Mouse (Mus musculus): ENCODE measurements around the gene Slc38a2. TPM values are rescaled to one million over a fixed set of nuclear protein-coding genes. Genes with fewer than 3 reads are reported as not detected.

Gene Slc38a2
- total and polyA plus RNA-seq, 2 experiments from 2014 or later = 78.4 to 107 TPM

DNA sequence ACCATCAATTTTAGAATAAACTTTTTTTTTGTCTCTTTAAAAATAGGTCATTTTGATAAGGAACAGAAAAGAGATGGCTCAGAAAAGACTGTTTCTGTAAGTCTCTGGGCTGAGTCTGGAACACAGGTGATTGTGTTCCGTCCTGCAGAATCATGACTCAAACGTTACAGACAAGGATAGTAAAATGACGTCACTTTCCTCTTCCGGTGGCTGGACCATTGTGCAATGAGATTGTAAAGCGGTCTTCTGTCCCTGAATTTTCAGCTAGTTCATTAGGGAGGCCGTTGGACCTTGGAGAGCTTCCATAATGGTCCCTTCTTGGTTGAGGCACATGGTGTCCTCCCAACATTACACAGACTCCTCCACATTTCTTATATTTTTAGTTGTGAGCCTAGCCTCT, 29.8 kb downstream of the Slc38a2 start:
- Histone ChIP-seq H3K36me3 (ENCODE audit: insufficient read depth) (no peaks in the 10 kb centered on the region), H3K4me1 (ENCODE audit: insufficient read depth) (no peaks in the 10 kb centered on the region), H3K27me3 (ENCODE audit: insufficient read depth, low read length) (no peaks in the 10 kb centered on the region), H3K9me3 (ENCODE audit: low read length) (no peaks in the 10 kb centered on the region), H3K9ac (no peak overlapping the region), H3K4me3 (ENCODE audit: low read depth, low read length) (no peak overlapping the region), H3K4me2 (ENCODE audit: low read depth) (no peak overlapping the region), H3K27ac (ENCODE audit: low read depth, low read length) (no peak overlapping the region)
- TF ChIP-seq CTCF (IDR thresholded peaks at IDR 0.05; ENCODE audit: low read depth) = no peak
- ATAC-seq = no peak
- no peak for DNase-seq
- 77% methylated on average over 6 of the region's 6 CpGs for WGBS

DNA sequence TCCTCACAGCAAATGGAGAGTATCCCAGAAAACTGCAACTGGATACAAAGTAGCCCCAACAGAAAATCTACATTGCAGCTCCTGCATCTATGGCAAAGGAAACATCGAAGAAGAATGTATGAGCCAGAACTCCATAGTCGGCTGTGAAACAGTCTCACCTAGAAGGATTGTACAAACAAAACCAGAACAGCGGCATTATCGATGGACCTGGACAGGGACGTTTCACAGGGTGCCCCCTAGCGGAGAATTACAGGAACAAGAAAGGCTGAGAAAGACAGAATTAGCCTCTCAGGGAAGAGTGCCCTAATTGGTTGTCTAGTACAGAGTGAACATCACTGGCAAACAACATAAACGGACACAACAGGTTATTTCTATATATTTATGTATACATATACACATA, 32.9 kb downstream of the Slc38a2 start:
- H3K27me3 ChIP-seq (ENCODE audit: insufficient read depth, low read length) = no peaks in the 10 kb centered on the region
- H3K27ac ChIP-seq (ENCODE audit: low read depth, low read length) = no peak overlapping the region
- no peak overlapping the region for H3K9ac ChIP-seq
- H3K4me3 ChIP-seq (ENCODE audit: low read depth, low read length) = no peak overlapping the region
- H3K9me3 ChIP-seq (ENCODE audit: low read length) = no peaks in the 10 kb centered on the region
- no peaks in the 10 kb centered on the region for H3K4me1 ChIP-seq (ENCODE audit: insufficient read depth)
- ATAC-seq (peak; percentile 53), DNase-seq (peak; percentile 79)
- H3K36me3 ChIP-seq (ENCODE audit: insufficient read depth) = no peaks in the 10 kb centered on the region
- peak; percentile 86 for TF ChIP-seq CTCF (IDR thresholded peaks at IDR 0.05; ENCODE audit: low read depth)
- WGBS = 4% methylated on average over 7 of the region's 7 CpGs
- peak overlapping the region; percentile 16 for H3K4me2 ChIP-seq (ENCODE audit: low read depth)

GRCm38 (mm10) chr15:96665889-96666288, 33.6 kb downstream of the Slc38a2 start:
- H3K9me3 ChIP-seq (ENCODE audit: low read length) = no peaks in the 10 kb centered on the region
- no peaks in the 10 kb centered on the region for H3K36me3 ChIP-seq (ENCODE audit: insufficient read depth)
- no peak overlapping the region for H3K9ac ChIP-seq
- peak; percentile 84 for ATAC-seq
- H3K27me3 ChIP-seq (ENCODE audit: insufficient read depth, low read length) = no peaks in the 10 kb centered on the region
- WGBS = 5% methylated on average over 3 of the region's 3 CpGs
- peak overlapping the region; percentile 16; the same call in 1 of the 2 replicates for H3K4me2 ChIP-seq (ENCODE audit: low read depth)
- no peak overlapping the region for H3K27ac ChIP-seq (ENCODE audit: low read depth, low read length)
- H3K4me1 ChIP-seq (ENCODE audit: insufficient read depth) = no peaks in the 10 kb centered on the region
- DNase-seq = peak; percentile 84
- TF ChIP-seq CTCF (IDR thresholded peaks at IDR 0.05; ENCODE audit: low read depth) = peak; percentile 80
- H3K4me3 ChIP-seq (ENCODE audit: low read depth, low read length) = no peak overlapping the region

GRCm38 (mm10) chr15:96660590-96661141, 38.9 kb downstream of the Slc38a2 start:
- H3K36me3 ChIP-seq (ENCODE audit: insufficient read depth) = no peaks in the 10 kb centered on the region

GRCm38 (mm10) chr15:96658275-96658602, 41.3 kb downstream of the Slc38a2 start:
- H3K27me3 ChIP-seq (ENCODE audit: insufficient read depth, low read length) = no peaks in the 10 kb centered on the region
- no peak overlapping the region for H3K9ac ChIP-seq
- no peak for DNase-seq
- ATAC-seq = no peak
- WGBS = 66% methylated on average over 14 of the region's 14 CpGs
- no peak overlapping the region for H3K4me3 ChIP-seq (ENCODE audit: low read depth, low read length)
- H3K4me1 ChIP-seq (ENCODE audit: insufficient read depth) = no peaks in the 10 kb centered on the region
- H3K27ac ChIP-seq (ENCODE audit: low read depth, low read length) = no peak overlapping the region
- H3K4me2 ChIP-seq (ENCODE audit: low read depth) = no peak overlapping the region
- no peaks in the 10 kb centered on the region for H3K36me3 ChIP-seq (ENCODE audit: insufficient read depth)
- TF ChIP-seq CTCF (IDR thresholded peaks at IDR 0.05; ENCODE audit: low read depth) = no peak
- H3K9me3 ChIP-seq (ENCODE audit: low read length) = no peaks in the 10 kb centered on the region

More at GRCm38 (mm10) chr15:96660590-96661141, 38.9 kb downstream of the Slc38a2 start:
- H3K9me3 ChIP-seq (ENCODE audit: low read length) = no peaks in the 10 kb centered on the region
- no peak overlapping the region for H3K9ac ChIP-seq
- no peaks in the 10 kb centered on the region for H3K4me1 ChIP-seq (ENCODE audit: insufficient read depth)
- no peak overlapping the region for H3K4me3 ChIP-seq (ENCODE audit: low read depth, low read length)
- H3K27me3 ChIP-seq (ENCODE audit: insufficient read depth, low read length) = no peaks in the 10 kb centered on the region
- TF ChIP-seq CTCF (IDR thresholded peaks at IDR 0.05; ENCODE audit: low read depth) = no peak
- DNase-seq (no peak), ATAC-seq (no peak)
- no peak overlapping the region for H3K27ac ChIP-seq (ENCODE audit: low read depth, low read length)
- 71% methylated on average over 13 of the region's 13 CpGs for WGBS
- H3K4me2 ChIP-seq (ENCODE audit: low read depth) = no peak overlapping the region

DNA sequence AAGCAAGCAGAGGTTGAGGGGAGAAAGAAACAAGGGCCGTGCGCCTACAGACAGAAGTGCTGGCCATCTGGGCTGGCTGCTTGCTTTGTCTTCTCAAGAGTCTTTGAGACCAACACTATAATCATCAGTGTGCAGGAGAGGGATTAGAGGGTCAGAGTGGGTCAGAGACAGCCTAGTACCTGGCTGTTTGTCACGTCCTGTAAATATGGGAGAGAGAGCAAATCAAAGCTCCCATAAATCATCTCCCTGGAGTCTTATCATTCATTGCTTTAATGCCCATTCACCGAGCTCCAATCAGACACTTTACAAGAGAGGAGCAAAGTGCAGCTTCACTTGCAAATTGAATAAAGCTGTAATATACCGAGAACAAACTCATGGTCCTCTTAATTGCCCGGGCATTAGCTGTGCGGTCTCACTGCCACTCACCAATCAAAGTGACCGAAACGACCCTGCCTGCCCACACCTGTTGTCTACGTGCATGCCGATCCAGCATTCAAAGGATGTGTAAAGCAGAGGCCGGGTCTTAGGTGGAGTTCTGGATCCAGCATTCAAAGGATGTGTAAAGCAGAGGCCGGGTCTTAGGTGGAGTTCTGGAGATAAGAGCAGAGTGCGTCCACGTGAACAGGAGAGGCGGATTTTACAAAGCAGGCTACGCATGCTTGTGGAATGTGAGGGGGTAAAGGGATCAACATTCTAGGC, 41.8 kb downstream of the Slc38a2 start:
- H3K4me3 ChIP-seq (ENCODE audit: low read depth, low read length) = no peak overlapping the region
- no peak overlapping the region for H3K27ac ChIP-seq (ENCODE audit: low read depth, low read length)
- no peak for TF ChIP-seq CTCF (IDR thresholded peaks at IDR 0.05; ENCODE audit: low read depth)
- H3K36me3 ChIP-seq (ENCODE audit: insufficient read depth) = no peaks in the 10 kb centered on the region
- DNase-seq = no peak
- H3K27me3 ChIP-seq (ENCODE audit: insufficient read depth, low read length) = no peaks in the 10 kb centered on the region
- ATAC-seq = no peak
- no peak overlapping the region for H3K4me2 ChIP-seq (ENCODE audit: low read depth)
- H3K9ac ChIP-seq = no peak overlapping the region
- 63% methylated on average over 17 of the region's 17 CpGs for WGBS
- H3K4me1 ChIP-seq (ENCODE audit: insufficient read depth) = no peaks in the 10 kb centered on the region
- H3K9me3 ChIP-seq (ENCODE audit: low read length) = no peaks in the 10 kb centered on the region

GRCm38 (mm10) chr15:96655514-96655913, 44.0 kb downstream of the Slc38a2 start:
- no peak for ATAC-seq
- H3K27me3 ChIP-seq (ENCODE audit: insufficient read depth, low read length) = no peaks in the 10 kb centered on the region
- WGBS = 97% methylated on average over 14 of the region's 14 CpGs
- no peaks in the 10 kb centered on the region for H3K36me3 ChIP-seq (ENCODE audit: insufficient read depth)
- no peaks in the 10 kb centered on the region for H3K9me3 ChIP-seq (ENCODE audit: low read length)
- H3K9ac ChIP-seq = no peak overlapping the region
- DNase-seq = no peak
- no peak overlapping the region for H3K4me2 ChIP-seq (ENCODE audit: low read depth)
- H3K4me3 ChIP-seq (ENCODE audit: low read depth, low read length) = no peak overlapping the region
- H3K4me1 ChIP-seq (ENCODE audit: insufficient read depth) = no peaks in the 10 kb centered on the region
- H3K27ac ChIP-seq (ENCODE audit: low read depth, low read length) = no peak overlapping the region
- TF ChIP-seq CTCF (IDR thresholded peaks at IDR 0.05; ENCODE audit: low read depth) = no peak
